Mouse (Mus musculus) ES-Bruce4 (cell line): ENCODE results near the gene Omg.

Experiments
- CTCF ChIP-seq: IDR thresholded peaks from one replicate; pipeline ENCODE4 v1.8.1; 2011; ENCODE audit warnings: low read depth, low read length
- EP300 ChIP-seq: IDR thresholded peaks from 2 replicates; pipeline ENCODE4 v1.6.1; 2011; ENCODE audit warnings: low read depth, low read length; ENCODE audit not compliant: insufficient read depth

GRCm38 (mm10) chr11:79468097-79468496 lies 35.8 kb downstream of the Omg start:
- TF ChIP-seq CTCF, result no peak
- TF ChIP-seq EP300, result no peak
